Mouse (Mus musculus): Measurements from ENCODE around the gene Cradd.

DNA sequence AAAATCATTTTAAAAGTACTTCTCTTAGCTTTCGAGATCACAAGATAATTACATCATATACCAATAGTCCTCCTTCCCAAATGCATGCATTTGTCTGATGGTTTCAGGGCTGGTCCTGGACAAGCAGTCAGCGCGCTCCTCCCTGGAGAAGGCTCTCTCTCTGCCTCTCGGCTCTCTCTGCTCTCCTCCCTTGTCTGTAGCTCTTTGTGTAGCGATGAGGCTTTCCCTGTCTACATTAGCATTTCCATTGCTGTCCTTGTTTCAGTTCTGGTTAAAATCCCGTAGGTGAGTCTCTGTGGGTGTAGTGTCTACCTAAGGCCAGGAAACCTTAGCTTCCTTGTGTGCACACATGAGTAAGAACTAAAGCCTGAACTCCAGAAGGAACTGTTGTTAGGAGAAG, 30.1 kb upstream of the Cradd start:
- TF ChIP-seq CTCF (IDR thresholded peaks at IDR 0.05; ENCODE audit: low read depth) (no peak), EP300 (IDR thresholded peaks at IDR 0.05; ENCODE audit: low read depth) (no peak)
